Mouse (Mus musculus) cerebellum, adult 11-12 months (tissue): ENCODE data around the gene Dnase1l3.

Experiments used
- DNase-seq: peaks from one replicate; pipeline ENCODE4 v3.0.0; 2022

The Dnase1l3 gene

DNA sequence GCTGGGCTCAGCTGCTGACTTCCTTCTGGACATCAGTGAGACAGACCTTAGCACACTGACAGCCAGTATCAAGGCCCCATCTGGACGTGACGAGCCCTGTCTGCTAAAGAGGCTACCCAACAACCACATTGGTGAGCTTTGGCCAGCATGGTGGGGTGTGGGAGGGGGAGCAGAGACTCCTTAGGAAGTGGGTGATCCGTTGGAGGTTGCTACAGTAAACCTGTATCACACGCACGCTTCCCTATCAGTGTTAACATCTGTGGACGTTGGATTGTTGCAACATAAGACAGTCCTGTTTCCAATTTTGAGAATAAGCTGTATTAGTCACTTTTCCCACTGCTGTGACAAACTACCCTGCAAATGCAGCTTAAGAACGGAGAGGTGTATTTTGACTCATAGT lies 65.3 kb downstream of the Dnase1l3 start:
- no peak for DNase-seq

DNA sequence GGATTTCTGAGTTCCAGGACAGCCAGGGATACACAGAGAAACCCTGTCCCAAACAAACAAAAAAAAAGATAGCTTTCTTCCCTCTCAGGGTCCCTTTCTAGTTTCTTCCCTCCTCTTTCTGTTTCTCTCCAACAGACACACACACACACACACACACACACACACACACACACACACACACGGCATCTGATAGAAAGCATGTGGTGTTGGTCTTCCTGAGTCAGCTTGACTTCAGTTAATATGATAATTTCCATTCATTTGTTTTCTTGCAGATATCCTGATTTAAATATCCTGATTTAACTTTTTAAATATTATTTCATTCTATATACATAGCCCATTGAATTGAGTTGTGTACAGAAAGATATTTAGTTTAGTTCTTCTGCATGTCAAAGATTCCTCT lies 66.0 kb downstream of the Dnase1l3 start:
- no peak for DNase-seq

DNA sequence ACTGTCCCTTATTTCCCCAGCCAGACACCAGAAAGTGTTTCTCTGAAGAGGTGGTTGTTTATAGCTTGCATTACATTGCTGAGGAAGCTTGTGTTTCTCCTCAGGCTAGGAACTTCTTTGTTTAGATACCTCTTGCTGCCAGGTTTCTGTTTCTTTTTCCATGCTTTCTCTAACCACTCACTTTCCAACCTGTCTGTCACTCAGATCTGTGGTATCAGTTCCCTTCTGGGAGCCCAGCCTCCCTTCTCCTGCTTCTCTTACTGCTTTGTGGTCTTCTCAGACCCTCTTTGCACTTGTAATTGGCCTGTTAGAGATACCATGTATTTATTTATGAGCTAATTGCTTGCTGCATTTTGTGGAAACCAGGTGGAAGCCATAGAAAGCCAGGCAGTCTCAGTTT lies 70.7 kb downstream of the Dnase1l3 start:
- DNase-seq, result no peak

DNA sequence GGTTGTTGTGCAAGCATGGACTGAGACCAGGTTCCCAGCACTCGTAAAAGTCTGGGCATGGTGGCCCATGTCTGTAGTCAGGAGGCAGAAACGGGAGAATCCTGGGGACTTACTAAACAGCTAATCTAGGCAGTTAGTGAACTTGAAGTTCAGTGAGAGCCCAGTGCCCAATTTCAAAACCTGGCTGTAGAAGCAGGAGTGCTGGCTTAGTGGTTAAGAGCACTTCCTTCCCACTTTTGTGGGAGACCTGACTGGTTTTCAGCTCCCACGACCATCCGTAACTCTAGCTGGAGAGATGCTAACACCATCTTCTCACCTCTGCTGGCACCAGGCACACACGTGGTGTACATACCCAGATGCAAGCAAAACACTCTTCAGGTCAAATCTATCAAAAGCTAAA lies 72.9 kb downstream of the Dnase1l3 start:
- DNase-seq, result no peak

DNA sequence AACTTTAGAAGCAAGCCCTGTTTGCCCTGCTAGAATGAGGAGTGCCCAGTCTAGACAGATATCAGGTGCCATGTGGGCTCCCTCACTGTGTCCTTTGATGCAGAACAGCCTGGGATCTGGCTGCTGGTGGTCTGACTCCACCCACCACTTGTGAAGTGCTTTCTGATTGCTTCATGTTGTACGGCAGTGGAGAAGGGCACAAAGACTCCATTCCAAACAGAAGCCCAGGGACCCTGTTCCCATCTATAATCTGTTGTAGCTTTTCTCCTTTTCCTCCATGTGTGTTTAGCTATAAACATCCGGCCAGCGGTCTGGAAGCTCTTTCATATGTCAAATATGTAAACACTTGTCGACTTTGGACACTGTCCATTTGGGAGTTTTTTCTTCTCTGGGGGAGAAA lies 74.5 kb downstream of the Dnase1l3 start:
- DNase-seq, result no peak

DNA sequence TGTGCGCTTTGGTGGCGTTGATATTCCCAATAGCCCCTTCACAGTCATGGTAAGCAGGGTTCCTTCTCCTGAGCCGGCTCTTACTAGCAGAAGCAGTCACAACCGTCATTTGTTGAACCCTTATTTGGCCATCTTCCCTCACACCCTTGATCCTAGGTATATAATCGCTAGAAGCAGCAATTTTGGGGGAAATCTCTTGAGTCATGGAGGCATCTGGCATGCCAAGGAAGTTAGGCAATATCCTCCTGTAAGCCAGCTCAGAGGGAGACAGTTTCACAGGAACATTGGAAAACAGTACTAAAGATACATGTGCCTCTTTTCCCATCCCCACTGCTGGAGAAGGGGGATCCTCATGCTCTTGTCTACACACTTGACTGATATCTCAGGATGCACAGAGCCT lies 75.1 kb downstream of the Dnase1l3 start:
- DNase-seq, result no peak

DNA sequence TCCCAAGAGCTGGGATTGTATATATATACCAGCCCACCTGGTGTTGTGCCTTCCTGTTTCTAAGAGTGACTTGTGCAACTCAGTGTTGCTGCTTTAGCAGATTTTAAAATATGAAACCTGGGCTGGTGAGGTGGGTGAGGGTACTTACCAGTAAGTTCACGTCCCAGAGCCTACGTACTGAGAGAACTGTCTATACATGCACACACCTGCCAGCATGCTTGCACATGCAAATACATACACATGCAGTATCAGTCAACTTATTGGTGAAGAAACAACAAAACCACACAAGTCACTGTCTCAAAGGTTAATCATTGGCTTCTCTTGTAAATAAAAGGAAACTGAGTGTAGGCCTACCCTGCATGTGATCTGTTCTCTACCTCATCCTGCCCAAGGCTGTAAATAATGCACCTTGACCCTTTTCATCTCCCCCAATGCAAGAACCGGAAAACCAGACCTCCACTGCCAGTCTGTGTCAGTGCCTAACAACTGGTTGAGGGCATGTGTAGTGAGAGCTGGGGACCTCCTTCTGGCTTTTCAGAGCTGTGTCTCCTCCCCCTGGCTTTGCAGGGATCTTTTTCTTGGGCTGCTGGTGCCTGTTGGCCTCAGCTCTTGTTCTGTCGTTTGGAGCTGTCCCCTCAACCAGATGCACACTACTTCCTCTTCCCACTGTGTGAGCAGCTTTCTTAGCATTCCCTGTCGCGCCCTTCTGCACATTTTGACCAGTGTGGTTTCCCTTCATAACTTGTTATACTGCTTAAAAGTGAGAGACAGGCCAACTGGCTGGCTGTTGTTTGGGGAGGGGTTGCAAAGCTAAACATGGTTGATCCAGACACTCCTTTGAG lies 76.0 kb downstream of the Dnase1l3 start:
- DNase-seq, result no peak
